Mouse (Mus musculus) ZHBTc4 (cell line): ENCODE data around the gene Cela3b.
"Not testable (repeated sequence)": the region's sequence is repeated elsewhere in the genome, so short reads cannot be mapped to it uniquely, and the experiment has no call there.

ENCODE experiments used
- DNase-seq: peaks from one replicate; pipeline ENCODE4 v3.0.0-alpha.2; 2011; ENCODE audit warnings: low read depth, low spot score

The Cela3b gene

DNA sequence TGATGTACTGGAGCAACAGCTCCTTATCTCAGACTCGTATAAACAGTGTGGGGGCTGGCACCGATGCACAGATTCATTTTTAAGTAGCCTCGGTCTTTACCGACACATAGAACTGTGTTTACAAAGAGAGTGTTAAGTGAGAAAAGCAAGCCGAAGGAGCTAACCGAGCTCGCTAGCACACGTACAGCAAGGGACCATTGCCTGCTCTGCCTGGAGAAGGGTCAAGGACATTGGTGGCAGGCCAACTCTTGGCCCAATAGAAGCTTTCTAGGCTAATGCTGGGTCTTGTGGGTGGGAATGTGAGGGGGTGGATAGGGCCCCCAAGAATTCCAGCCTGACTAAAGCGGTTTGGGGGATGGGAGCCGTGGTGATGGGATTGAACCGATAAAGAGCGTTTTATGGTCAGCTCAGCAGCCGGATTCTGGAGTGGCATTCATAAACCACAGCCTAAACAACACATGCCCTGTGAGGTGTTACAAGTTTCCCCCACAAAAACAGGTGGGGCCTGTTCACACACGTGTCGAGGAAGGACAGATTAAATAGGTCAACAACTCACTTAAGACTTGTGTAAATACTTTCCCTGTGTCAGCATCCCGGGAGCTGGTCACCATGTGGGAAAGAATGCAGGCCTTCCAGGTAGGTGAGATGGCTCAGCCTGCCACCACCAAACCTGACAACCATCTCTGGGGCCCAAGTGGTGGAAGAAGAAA is 31.8 kb upstream of the Cela3b start:
- DNase-seq = no peak

GRCm38 (mm10) chr4:137461217-137461616 is 30.9 kb upstream of the Cela3b start:
- DNase-seq = no peak

DNA sequence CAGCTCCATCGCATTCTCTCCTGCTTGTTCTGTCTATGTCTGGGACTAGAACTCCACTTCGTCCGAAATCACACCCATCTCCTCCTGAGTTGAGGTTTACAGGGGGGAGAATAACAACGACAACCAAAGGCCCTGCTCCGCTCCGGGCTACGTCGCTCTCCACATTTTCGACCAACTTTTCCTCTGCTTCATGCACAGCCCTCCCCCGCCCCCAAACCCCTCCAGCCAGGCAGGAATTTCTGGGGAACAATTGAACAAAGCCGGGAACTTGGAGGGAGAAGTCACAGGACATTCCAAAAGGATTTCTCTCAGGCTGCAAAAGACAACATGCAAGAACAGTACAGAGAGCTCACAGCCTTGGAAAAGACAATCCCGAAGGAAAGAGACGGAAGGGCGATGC is 30.3 kb upstream of the Cela3b start:
- DNase-seq = peak; percentile 82

DNA sequence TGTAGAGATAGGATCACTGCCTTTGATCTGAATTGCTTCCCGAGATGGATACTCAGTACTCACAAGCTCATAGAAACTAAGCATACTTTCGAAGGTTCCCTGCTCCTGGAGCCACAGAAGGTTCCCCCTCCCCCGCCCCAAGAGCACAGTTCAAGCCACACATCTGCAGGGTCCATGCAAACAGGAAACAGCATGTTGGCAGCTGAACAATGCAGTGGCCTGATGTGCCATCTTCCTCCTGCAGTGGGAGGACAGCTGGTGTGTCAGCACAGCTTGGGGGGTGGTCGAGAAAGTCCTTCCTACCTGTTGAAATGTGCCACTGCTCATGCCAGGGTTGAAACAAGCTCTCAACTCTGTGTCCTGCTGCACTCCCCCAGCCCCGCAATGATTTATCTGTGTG is 28.5 kb upstream of the Cela3b start:
- no peak for DNase-seq

DNA sequence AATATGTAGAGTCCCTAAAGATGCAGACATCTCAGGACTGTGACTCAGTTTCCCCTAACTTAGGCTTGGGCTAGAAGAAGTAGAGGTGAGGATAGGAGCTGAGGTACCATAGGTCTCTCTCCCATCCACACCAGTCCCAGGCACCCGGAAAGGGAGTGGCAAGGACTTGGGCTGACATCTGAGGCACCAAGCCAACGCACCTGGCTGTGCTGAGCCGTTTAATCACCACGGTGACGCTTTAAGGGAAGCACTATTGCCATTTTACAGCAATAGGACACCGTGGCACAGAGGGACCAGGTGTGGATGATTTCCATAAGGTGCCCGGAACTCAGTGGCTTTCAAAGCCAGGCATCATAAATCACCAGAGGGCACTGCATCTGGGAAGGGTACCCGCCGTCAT is 28.0 kb upstream of the Cela3b start:
- DNase-seq = no peak

DNA sequence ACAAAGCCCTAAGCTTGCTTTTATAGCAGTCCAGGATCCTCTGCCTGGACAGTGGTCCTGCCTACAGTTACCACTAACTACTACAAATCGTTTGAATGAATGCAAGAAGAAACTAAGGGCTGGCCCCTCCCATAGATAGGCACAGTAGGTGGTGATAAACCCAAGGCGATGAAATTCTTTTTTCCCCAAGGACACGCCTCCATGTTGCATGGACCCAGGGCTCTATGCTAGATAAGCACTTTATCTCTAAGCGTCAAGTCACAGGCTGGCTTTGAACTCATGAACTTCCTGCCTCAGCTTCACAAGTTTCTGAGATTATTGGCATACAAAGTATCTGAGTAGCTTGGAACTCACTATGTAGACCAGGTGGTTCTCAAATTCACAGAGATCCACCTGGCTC is 27.0 kb upstream of the Cela3b start:
- no peak for DNase-seq

- DNase-seq = no peak
Measured at GRCm38 (mm10) chr4:137456581-137456980, 26.2 kb upstream of the Cela3b start.

DNA sequence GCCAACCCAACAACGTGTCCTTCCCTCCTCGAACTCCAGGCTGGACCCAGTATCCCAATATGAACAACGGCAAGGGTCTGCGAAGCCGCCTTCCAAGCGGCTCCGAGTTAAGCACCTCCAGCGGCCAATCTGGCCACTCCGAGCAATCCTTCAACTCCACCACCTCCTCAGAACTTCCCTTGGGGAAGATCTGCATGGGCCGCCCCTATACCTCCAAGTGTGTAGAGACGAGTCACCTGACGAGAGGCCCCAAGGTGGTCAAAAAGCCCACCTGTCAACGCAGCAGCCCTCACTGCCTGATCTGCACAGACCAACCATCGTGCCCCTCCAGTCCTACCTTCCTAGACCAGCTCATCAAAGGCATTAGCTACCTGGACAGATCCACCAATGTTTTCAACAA is 24.2 kb upstream of the Cela3b start:
- DNase-seq = no peak

GRCm38 (mm10) chr4:137453234-137453767 is 23.0 kb upstream of the Cela3b start, which contains the start of gene 1700013G24Rik:
Gene 1700013G24Rik, plus strand, starts transcription at chr4:137453284.
- no peak for DNase-seq

GRCm38 (mm10) chr4:137452190-137452589 is 21.9 kb upstream of the Cela3b start:
- no peak for DNase-seq

- DNase-seq = no peak
Measured at GRCm38 (mm10) chr4:137449715-137450114, 19.4 kb upstream of the Cela3b start.

DNA sequence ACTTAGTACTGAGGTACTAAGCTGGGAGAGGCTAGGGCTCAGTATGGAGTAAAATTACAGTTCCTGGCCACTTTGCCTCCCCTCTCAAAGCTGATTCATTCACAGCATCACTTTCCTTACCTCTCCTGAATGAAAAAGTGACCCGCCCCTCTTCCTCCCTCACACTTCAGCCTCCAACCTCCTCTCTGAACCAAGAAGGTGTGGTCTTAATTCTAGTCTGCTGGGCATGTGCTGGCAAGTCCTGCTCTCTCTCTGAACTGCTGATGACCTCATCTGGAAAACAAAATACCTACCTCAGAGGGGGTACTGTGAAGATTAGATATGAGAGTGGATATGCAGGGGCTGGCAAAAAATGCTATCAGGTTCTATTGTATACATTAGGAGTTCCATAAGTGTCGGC is 18.8 kb upstream of the Cela3b start:
- DNase-seq = no peak

GRCm38 (mm10) chr4:137448641-137449040 is 18.3 kb upstream of the Cela3b start:
- no peak for DNase-seq

DNA sequence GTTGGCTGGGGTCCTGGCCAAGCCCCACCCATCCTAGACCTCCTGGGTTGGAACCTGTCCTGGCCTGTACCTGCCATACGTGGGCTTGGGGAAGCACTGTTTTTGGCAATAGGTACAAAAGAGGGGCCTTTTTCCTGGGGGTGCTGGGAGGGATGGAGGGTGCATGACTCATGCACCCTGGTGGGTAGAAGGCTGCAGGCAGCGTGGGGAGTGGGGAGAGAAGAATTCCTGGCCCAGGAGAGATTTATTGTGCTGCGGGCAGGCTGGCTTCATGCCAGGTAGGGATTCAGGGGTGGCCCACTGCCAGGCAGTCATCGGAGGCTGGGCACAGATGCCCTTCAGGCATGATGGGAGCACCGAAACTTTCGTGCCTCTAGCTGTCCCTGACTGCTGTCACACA is 17.9 kb upstream of the Cela3b start:
- DNase-seq = no peak

DNA sequence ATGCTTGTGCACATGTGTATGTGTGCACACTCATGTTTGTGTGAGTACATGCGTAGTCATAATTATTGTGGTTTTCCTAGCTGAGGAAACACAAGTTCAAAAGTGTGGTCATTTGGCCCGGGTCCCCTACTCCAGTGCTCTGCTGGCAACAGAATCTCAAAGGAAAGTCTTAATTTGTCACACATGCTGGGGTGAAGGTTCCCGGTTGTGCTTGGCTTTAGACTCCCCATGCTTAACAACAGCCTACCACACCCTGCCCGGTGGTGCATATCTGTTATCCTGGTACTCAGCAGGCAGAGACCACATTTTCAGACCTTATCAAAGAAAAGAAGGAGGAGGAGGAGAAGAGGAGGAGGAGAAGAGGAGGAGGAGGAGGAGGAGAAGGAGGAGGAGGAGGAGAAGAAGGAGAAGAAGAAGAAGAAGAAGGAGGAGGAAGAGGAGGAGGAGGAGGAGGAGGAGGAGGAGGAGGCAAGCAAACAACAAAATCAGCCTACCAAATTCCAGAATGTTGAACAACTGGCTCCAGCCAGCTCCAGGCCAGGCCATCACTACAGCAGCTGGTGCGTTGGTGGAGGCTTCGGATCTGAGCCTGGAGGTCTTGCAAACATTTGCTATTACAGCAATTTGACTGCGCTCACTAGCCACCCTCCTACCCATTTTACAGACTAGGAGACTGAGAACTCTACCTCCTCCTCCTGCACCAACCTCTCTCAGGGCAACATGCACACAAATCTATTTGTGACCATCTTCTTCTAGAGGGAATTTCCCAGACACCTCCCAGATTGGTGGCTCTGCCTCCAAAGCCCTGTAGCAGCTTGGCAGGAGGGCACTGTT is 17.2 kb upstream of the Cela3b start:
- DNase-seq = no peak

GRCm38 (mm10) chr4:137445881-137446280 is 15.5 kb upstream of the Cela3b start:
- no peak for DNase-seq

- peak; percentile 74 for DNase-seq
Measured at GRCm38 (mm10) chr4:137443625-137444024, 13.3 kb upstream of the Cela3b start.

DNA sequence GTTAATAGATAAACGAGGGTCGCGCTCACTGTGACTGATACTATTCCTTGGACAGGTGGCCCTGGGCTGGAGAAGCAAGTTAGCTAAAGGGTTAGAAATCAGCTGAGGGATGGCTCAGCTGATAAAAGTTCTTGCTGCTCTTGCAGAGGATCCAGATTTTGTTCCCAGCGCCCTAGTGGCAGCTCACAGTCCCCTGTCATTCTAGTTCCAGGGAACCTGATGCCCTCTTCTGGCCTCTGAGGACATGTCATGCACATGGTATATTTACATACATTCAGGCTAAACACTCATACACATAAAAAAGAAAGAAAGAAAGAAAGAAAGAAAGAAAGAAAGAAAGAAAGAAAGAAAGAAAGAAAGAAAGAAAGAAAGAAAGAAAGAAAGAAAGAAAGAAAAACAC is 11.0 kb upstream of the Cela3b start:
- DNase-seq = peak; percentile 61

- DNase-seq = peak; percentile 75
Measured at GRCm38 (mm10) chr4:137438842-137439241, 8.5 kb upstream of the Cela3b start.

DNA sequence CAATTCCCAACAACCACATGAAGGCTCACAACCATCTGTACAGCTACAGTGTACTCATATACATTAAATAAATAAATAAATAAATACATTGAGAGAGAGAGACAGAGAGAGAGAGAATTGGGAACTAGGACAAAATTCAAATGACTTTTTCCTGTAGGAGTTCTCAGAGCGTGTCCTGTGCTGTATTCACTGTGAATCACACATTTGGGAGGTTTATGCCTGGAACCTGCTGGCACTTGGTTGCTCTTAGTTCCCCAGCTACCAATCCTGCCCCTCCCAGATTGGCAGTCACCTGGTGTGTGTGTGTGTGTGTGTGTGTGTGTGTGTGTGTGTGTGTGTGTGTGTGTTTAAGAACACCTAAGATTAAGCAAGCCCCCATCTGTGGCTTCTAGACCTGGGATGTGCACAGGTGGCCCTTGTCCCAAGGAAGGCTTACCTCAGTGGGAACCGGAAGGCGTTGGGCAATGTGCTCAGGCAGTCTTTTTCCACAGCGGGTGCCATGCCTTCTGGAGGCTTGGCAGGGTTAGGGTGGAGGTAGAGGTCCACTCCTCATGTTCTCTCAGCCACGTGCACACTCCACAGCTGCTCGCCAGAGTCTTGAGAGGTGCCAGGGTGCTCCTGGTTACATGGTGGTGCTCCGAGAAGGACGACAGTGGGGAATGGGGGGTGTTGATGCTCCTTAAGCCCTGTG is 6.8 kb upstream of the Cela3b start:
- DNase-seq = no peak

- DNase-seq = not testable (repeated sequence)
Measured at GRCm38 (mm10) chr4:137432700-137433550, 2.6 kb upstream of the Cela3b start.
